Mouse (Mus musculus) kidney, embryonic 16.5 days (tissue): Measurements from ENCODE around the gene Tspan15. TPM values are rescaled to one million over a fixed set of nuclear protein-coding genes. Genes with fewer than 3 reads are reported as not detected.

Experiments used
- ATAC-seq: fragments of 200-750 bp; cut with Nextera tagmentation; 2 replicates; pipeline ENCODE4 v1.8.0; 2017; ENCODE audit warnings: moderate TSS enrichment; ENCODE audit not compliant: low FRiP score, low TSS enrichment
- H3K27ac ChIP-seq: fragments of 300-500 bp; sonication (generic); 2 replicates; pipeline ENCODE4 v1.5.1; 2014; ENCODE audit warnings: low read length
- H3K27me3 ChIP-seq: fragments of 300-500 bp; sonication (generic); 2 replicates; pipeline ENCODE4 v1.6.1; 2014; ENCODE audit warnings: low read length, control low read depth, mixed read lengths; ENCODE audit not compliant: insufficient read depth
- H3K36me3 ChIP-seq: fragments of 300-500 bp; sonication (generic); 2 replicates; pipeline ENCODE4 v1.6.1; 2014; ENCODE audit warnings: low read length, control low read depth, mixed read lengths; ENCODE audit not compliant: insufficient read depth
- H3K4me1 ChIP-seq: fragments of 300-500 bp; sonication (generic); 2 replicates; pipeline ENCODE4 v1.6.1; 2014; ENCODE audit warnings: low read length, control low read depth, mixed read lengths; ENCODE audit not compliant: insufficient read depth
- H3K4me2 ChIP-seq: fragments of 300-500 bp; sonication (generic); replicated peaks from 2 replicates; pipeline ENCODE4 v1.6.1; 2014; ENCODE audit warnings: low read depth, low read length
- H3K4me3 ChIP-seq: fragments of 300-500 bp; sonication (generic); 2 replicates; pipeline ENCODE4 v1.5.1; 2014; ENCODE audit warnings: mild to moderate bottlenecking, low read length
- H3K9ac ChIP-seq: fragments of 300-500 bp; sonication (generic); replicated peaks from 2 replicates; pipeline ENCODE4 v1.6.1; 2014; ENCODE audit warnings: low read length
- H3K9me3 ChIP-seq: fragments of 300-500 bp; sonication (generic); 2 replicates; pipeline ENCODE4 v1.6.1; 2016; ENCODE audit warnings: low read length, control low read depth
- WGBS: fragments of 180-500 bp; shearing (Covaris S2); extraction: QIAGEN DNeasy Blood & Tissue Kit; methylation state at CpG from one replicate; pipeline ENCODE4 v1.1.7; 2014; 5-methylcytosine and 5-hydroxymethylcytosine counted together
- polyA plus RNA-seq: library from polyadenylated mRNA; unstranded; fragments of >200 nt; fragmentation: Nextera tagmentation; extraction: Ambion mirVana; gene quantifications from 2 replicates; pipeline ENCODE4 v1.2.1, GENCODE M21; 2015

Tspan15 gene
- polyA plus RNA-seq, 1 experiment from 2014 or later = 78.7 TPM

- no peak overlapping the region for H3K9ac ChIP-seq
- 0 out of 2 replicates have a peak, but pooled peaks cover 9% of the 10 kb centered on the region for H3K27me3 ChIP-seq
- no peak overlapping the region for H3K4me2 ChIP-seq
- H3K4me3 ChIP-seq = no peak overlapping the region
- no peaks in the 10 kb centered on the region for H3K36me3 ChIP-seq
- H3K9me3 ChIP-seq = no peaks in the 10 kb centered on the region
- no peak for ATAC-seq
- no peaks in the 10 kb centered on the region for H3K4me1 ChIP-seq
- 79% methylated on average over 6 of the region's 6 CpGs for WGBS
- no peak overlapping the region for H3K27ac ChIP-seq
Measured at GRCm38 (mm10) chr10:62182471-62183014, 48.5 kb downstream of the Tspan15 start.

- H3K4me2 ChIP-seq = no peak overlapping the region
- H3K36me3 ChIP-seq = no peaks in the 10 kb centered on the region
- H3K4me1 ChIP-seq = no peaks in the 10 kb centered on the region
- no peaks in the 10 kb centered on the region for H3K9me3 ChIP-seq
- ATAC-seq = no peak
- 0 out of 2 replicates have a peak, but pooled peaks cover 9% of the 10 kb centered on the region for H3K27me3 ChIP-seq
- H3K9ac ChIP-seq = no peak overlapping the region
- H3K4me3 ChIP-seq = no peak overlapping the region
- 43% methylated on average over 3 of the region's 3 CpGs for WGBS
- H3K27ac ChIP-seq = no peak overlapping the region
Measured at GRCm38 (mm10) chr10:62181701-62182100, 49.4 kb downstream of the Tspan15 start.

GRCm38 (mm10) chr10:62179944-62180343 is 51.1 kb downstream of the Tspan15 start:
- ATAC-seq = no peak
- no peaks in the 10 kb centered on the region for H3K4me1 ChIP-seq
- H3K9ac ChIP-seq = no peak overlapping the region
- no peak overlapping the region for H3K4me2 ChIP-seq
- H3K27ac ChIP-seq = no peak overlapping the region
- no peaks in the 10 kb centered on the region for H3K9me3 ChIP-seq
- H3K27me3 ChIP-seq = 0 out of 2 replicates have a peak, but pooled peaks cover 6% of the 10 kb centered on the region
- no peak overlapping the region for H3K4me3 ChIP-seq
- 85% methylated on average over 3 of the region's 3 CpGs for WGBS
- no peaks in the 10 kb centered on the region for H3K36me3 ChIP-seq

GRCm38 (mm10) chr10:62174533-62175313 is 56.3 kb downstream of the Tspan15 start:
- WGBS = 50% methylated on average over 15 of the region's 15 CpGs
- H3K4me3 ChIP-seq = no peak overlapping the region
- H3K4me2 ChIP-seq = no peak overlapping the region
- ATAC-seq = no peak
- no peaks in the 10 kb centered on the region for H3K27me3 ChIP-seq
- H3K36me3 ChIP-seq = no peaks in the 10 kb centered on the region
- H3K4me1 ChIP-seq = peaks cover 9% of the 10 kb centered on the region; the same call in 1 of the 2 replicates
- no peak overlapping the region for H3K9ac ChIP-seq
- H3K9me3 ChIP-seq = no peaks in the 10 kb centered on the region
- no peak overlapping the region for H3K27ac ChIP-seq

GRCm38 (mm10) chr10:62173941-62174448 is 57.1 kb downstream of the Tspan15 start:
- H3K9me3 ChIP-seq = no peaks in the 10 kb centered on the region
- H3K9ac ChIP-seq = no peak overlapping the region
- WGBS = 22% methylated on average over 9 of the region's 9 CpGs
- H3K4me1 ChIP-seq = peaks cover 9% of the 10 kb centered on the region; the same call in 1 of the 2 replicates
- H3K4me3 ChIP-seq = no peak overlapping the region
- no peaks in the 10 kb centered on the region for H3K27me3 ChIP-seq
- H3K27ac ChIP-seq = no peak overlapping the region
- no peaks in the 10 kb centered on the region for H3K36me3 ChIP-seq
- no peak for ATAC-seq
- no peak overlapping the region for H3K4me2 ChIP-seq

GRCm38 (mm10) chr10:62172841-62173553 is 58.1 kb downstream of the Tspan15 start:
- Histone ChIP-seq H3K4me2 (no peak overlapping the region), H3K9ac (no peak overlapping the region), H3K27ac (no peak overlapping the region), H3K4me1 (peaks cover 9% of the 10 kb centered on the region; the same call in 1 of the 2 replicates), H3K4me3 (no peak overlapping the region), H3K9me3 (no peaks in the 10 kb centered on the region), H3K27me3 (no peaks in the 10 kb centered on the region), H3K36me3 (no peaks in the 10 kb centered on the region)
- no peak for ATAC-seq
- 8% methylated on average over 9 of the region's 9 CpGs for WGBS

GRCm38 (mm10) chr10:62162410-62162809 is 68.6 kb downstream of the Tspan15 start:
- no peaks in the 10 kb centered on the region for H3K27me3 ChIP-seq
- no peak overlapping the region for H3K4me3 ChIP-seq
- peak; percentile 46; the same call in 1 of the 2 replicates for ATAC-seq
- no peak overlapping the region for H3K9ac ChIP-seq
- peaks cover 11% of the 10 kb centered on the region for H3K4me1 ChIP-seq
- WGBS = 29% methylated on average over 10 of the region's 10 CpGs
- H3K4me2 ChIP-seq = no peak overlapping the region
- no peaks in the 10 kb centered on the region for H3K36me3 ChIP-seq
- no peaks in the 10 kb centered on the region; the same call in 1 of the 2 replicates for H3K9me3 ChIP-seq
- H3K27ac ChIP-seq = no peak overlapping the region

GRCm38 (mm10) chr10:62149929-62150328 is 81.1 kb downstream of the Tspan15 start:
- no peaks in the 10 kb centered on the region for H3K27me3 ChIP-seq
- H3K4me2 ChIP-seq = no peak overlapping the region
- H3K9me3 ChIP-seq = no peaks in the 10 kb centered on the region
- ATAC-seq = no peak
- H3K4me1 ChIP-seq = no peaks in the 10 kb centered on the region
- H3K36me3 ChIP-seq = no peaks in the 10 kb centered on the region
- H3K4me3 ChIP-seq = no peak overlapping the region
- no peak overlapping the region for H3K9ac ChIP-seq
- no peak overlapping the region for H3K27ac ChIP-seq
- WGBS = 57% methylated on average over 7 of the region's 7 CpGs

- no peaks in the 10 kb centered on the region for H3K9me3 ChIP-seq
- no peak overlapping the region for H3K9ac ChIP-seq
- 53% methylated on average over 12 of the region's 12 CpGs for WGBS
- no peak overlapping the region for H3K4me2 ChIP-seq
- no peak overlapping the region for H3K4me3 ChIP-seq
- H3K4me1 ChIP-seq = no peaks in the 10 kb centered on the region
- H3K36me3 ChIP-seq = no peaks in the 10 kb centered on the region
- no peak for ATAC-seq
- H3K27ac ChIP-seq = no peak overlapping the region
- H3K27me3 ChIP-seq = no peaks in the 10 kb centered on the region
Measured at GRCm38 (mm10) chr10:62147466-62148248, 83.4 kb downstream of the Tspan15 start.
